Mouse (Mus musculus) liver, embryonic 14.5 days (tissue): ENCODE results near the gene Cchcr1. TPM values are rescaled to one million over a fixed set of nuclear protein-coding genes. Genes with fewer than 3 reads are reported as not detected.
"Not testable (repeated sequence)": the region's sequence is repeated elsewhere in the genome, so short reads cannot be mapped to it uniquely, and the experiment has no call there.

Experiments
- ATAC-seq: fragments of 200-750 bp; cut with Nextera tagmentation; 2 replicates; pipeline ENCODE4 v1.8.0; 2017; ENCODE audit warnings: moderate number of reproducible peaks, mild to moderate bottlenecking, moderate library complexity; ENCODE audit not compliant: insufficient read depth
- DNase-seq, 3 experiments: peaks; one replicate each; pipeline ENCODE4 v3.0.0-alpha.2; 2012 to 2013; ENCODE audit warnings: low read depth in 3 of 3, low spot score in 3 of 3
- H3K27ac ChIP-seq: fragments of 300-500 bp; sonication (generic); 2 replicates; pipeline ENCODE4 v1.5.1; 2014; ENCODE audit warnings: moderate library complexity, mild to moderate bottlenecking, control low read depth, inconsistent platforms
- H3K27me3 ChIP-seq: fragments of 300-500 bp; sonication (generic); 2 replicates; pipeline ENCODE4 v1.6.1; 2014; ENCODE audit warnings: mild to moderate bottlenecking, low read length, moderate library complexity; ENCODE audit not compliant: control insufficient read depth, insufficient read depth
- H3K36me3 ChIP-seq: fragments of 300-500 bp; sonication (generic); replicated peaks from 2 replicates; pipeline ENCODE4 v1.6.1; 2014; ENCODE audit warnings: low read depth; ENCODE audit not compliant: control insufficient read depth, insufficient read depth
- H3K4me1 ChIP-seq, 2 experiments: fragments of 200-500 bp in 1 of 2; fragments of 300-500 bp in 1 of 2; sonication (generic) in 1 of 2; replicated peaks; 2 replicates each; pipeline ENCODE4 v1.6.1; 2012 to 2014; ENCODE audit warnings: antibody characterized with exemption in 1 of 2, inconsistent platforms in 1 of 2, low read length in 1 of 2; ENCODE audit not compliant: control insufficient read depth in 2 of 2, insufficient read depth in 2 of 2
- H3K4me2 ChIP-seq: fragments of 300-500 bp; sonication (generic); 2 replicates; pipeline ENCODE4 v1.6.1; 2014; ENCODE audit warnings: low read depth, mild to moderate bottlenecking, control low read depth, moderate library complexity
- H3K4me3 ChIP-seq, 2 experiments: fragments of 200-500 bp in 1 of 2; fragments of 300-500 bp in 1 of 2; sonication (generic) in 1 of 2; 2 replicates each; pipeline ENCODE4 v1.5.1; 2012 to 2014; ENCODE audit warnings: low read depth in 2 of 2, low read length in 2 of 2, mild to moderate bottlenecking in 2 of 2, control low read depth in 1 of 2, inconsistent platforms in 1 of 2, moderate library complexity in 1 of 2; ENCODE audit not compliant: insufficient read depth in 1 of 2
- H3K9ac ChIP-seq: fragments of 300-500 bp; sonication (generic); replicated peaks from 2 replicates; pipeline ENCODE4 v1.6.1; 2014; ENCODE audit warnings: mild to moderate bottlenecking, control low read depth, moderate library complexity
- H3K9me3 ChIP-seq: fragments of 300-500 bp; sonication (generic); 2 replicates; pipeline ENCODE4 v1.6.1; 2016; ENCODE audit warnings: low read length, mixed read lengths; ENCODE audit not compliant: control insufficient read depth
- CTCF ChIP-seq: IDR thresholded peaks from 2 replicates; pipeline ENCODE4 v1.5.1; 2016; ENCODE audit warnings: antibody characterized with exemption, low read depth, control low read depth
- EP300 ChIP-seq: IDR thresholded peaks from 2 replicates; pipeline ENCODE4 v1.6.1; 2016; ENCODE audit warnings: antibody characterized with exemption, low read depth
- WGBS: fragments of 180-500 bp; shearing (Covaris S2); extraction: QIAGEN DNeasy Blood & Tissue Kit; methylation state at CpG from one replicate; pipeline ENCODE4 v1.1.7; 2014; ENCODE audit not compliant: insufficient replicate concordance; 5-methylcytosine and 5-hydroxymethylcytosine counted together
- polyA plus RNA-seq, 2 experiments: library from polyadenylated mRNA; depleted of rRNA in 1 of 2; stranded (reverse) in 1 of 2; unstranded in 1 of 2; fragments of >200 nt; fragmentation: Nextera tagmentation in 1 of 2; extraction: Ambion mirVana in 1 of 2; gene quantifications; 2 replicates each; pipeline versions ENCODE4 v1.2.1 to v1.2.3; 2012 to 2014

The Cchcr1 gene
- polyA plus RNA-seq, 2 experiments, result 3.8 to 9.4 TPM

DNA sequence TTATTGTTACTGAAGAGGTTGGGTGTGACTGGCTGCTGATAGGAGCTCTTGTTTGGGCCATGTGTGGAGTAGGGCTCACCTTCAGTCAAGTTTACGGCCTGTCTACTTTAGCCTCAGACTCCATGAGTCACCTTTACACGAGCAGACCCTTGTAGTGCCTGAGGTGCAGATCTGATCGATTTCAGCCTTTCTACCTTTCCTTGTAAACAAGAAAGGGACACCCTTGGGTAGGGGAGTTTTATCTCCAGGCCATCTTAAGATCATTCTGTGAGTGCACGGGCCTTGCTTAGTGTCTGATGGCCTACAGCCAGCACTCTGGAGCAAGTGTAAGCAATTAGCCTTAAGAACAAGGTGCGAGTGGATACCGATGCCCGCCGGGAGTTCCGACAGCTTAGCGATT is 10.0 kb upstream of the Cchcr1 start:
- Histone ChIP-seq H3K27ac (no peak overlapping the region), H3K9ac (no peak overlapping the region), H3K4me1 (no peaks in the 10 kb centered on the region), H3K27me3 (peaks cover 14% of the 10 kb centered on the region), H3K36me3 (no peaks in the 10 kb centered on the region), H3K9me3 (no peaks in the 10 kb centered on the region), H3K4me2 (no peak overlapping the region), H3K4me3 (no peak overlapping the region)
- TF ChIP-seq CTCF, result no peak
- no peak for TF ChIP-seq EP300
- 16% methylated on average over 10 of the region's 10 CpGs for WGBS
- DNase-seq (no peak), ATAC-seq (no peak)

DNA sequence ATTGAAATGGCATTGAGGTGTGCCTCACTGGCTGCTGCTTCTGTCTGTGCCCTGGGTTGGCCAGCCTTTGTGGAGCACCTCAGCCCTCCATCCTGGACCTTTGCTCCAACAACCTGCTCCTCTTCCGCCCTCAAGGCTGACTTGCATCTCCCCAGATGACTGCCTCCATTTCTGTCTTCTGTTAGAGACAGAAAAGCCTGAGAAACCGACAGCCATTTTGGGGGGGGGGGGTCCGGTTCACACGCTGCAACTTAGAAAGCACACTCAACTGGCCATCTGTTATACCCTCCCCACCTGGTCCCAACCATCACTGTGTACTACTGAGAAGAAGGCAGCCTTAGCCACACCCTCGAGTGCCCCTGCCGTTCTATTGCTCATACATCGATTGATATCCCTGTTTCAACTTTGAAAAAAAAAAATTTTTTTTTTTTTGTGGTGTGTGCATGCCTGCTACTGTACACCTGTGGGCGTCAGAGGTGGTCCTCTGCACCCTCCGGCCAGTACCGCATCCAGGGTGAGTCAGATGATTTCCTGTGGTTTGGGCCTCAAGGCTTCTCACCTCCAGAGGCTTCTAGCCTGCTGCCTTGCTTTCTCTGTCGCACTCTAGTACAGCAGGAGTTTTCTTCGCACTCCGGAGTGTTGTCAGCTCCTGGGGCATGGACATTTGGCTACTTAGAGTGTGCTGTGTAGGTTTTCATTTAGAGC is 9.2 kb upstream of the Cchcr1 start:
- ATAC-seq (no peak), DNase-seq (no peak)
- 22% methylated on average over 13 of the region's 13 CpGs for whole genome bisulfite sequencing
- Histone ChIP-seq H3K4me1 (no peaks in the 10 kb centered on the region), H3K9ac (no peak overlapping the region), H3K4me3 (no peak overlapping the region), H3K36me3 (peaks cover 3% of the 10 kb centered on the region), H3K27ac (no peak overlapping the region), H3K27me3 (peaks cover 14% of the 10 kb centered on the region), H3K9me3 (no peaks in the 10 kb centered on the region), H3K4me2 (no peak overlapping the region)
- no peak for TF ChIP-seq CTCF
- TF ChIP-seq EP300, result no peak

DNA sequence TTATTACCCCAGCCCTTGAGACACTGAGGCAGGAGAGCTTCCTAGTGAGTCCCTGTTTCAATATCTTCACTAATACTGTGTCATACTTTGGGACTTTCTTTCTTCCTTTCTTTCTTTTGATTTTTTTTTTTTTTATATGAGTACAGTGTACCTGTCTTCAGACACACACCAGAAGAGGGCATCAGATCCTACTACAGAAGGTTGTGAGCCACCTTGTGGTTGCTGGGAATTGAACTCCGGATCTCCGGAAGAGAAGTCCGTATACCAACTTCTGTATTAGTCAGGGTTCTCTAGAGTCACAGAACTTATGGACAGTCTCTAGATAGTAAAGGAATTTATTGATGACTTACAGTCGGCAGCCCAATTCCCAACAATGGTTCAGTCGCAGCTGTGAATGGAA is 8.6 kb upstream of the Cchcr1 start:
- not testable (repeated sequence) for H3K4me1 ChIP-seq, ATAC-seq, H3K4me2 ChIP-seq, H3K4me3 ChIP-seq, H3K36me3 ChIP-seq, DNase-seq, H3K9ac ChIP-seq, H3K27ac ChIP-seq, H3K9me3 ChIP-seq
- 47% methylated on average over 5 of the region's 5 CpGs for WGBS
- peaks cover 14% of the 10 kb centered on the region for H3K27me3 ChIP-seq

DNA sequence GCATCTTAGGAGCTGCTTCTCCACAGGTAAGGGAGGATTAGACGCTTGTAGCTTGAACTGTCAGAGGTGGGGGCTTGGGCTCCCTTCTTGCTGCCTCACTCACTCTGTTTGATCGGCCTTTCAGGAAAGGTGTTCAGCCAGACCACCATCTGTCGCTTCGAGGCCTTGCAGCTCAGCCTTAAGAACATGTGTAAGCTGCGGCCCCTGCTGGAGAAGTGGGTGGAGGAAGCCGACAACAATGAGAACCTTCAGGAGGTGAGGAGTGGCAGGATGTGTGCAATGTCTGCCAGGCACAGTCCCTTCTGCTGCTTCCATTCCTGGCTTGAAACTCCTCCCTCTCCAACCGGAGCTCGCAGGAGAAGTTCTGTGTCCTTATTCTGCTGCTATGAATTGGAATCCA is 7.6 kb upstream of the Cchcr1 start:
- peaks cover 14% of the 10 kb centered on the region for H3K27me3 ChIP-seq
- ATAC-seq, result no peak
- no peak for DNase-seq

DNA sequence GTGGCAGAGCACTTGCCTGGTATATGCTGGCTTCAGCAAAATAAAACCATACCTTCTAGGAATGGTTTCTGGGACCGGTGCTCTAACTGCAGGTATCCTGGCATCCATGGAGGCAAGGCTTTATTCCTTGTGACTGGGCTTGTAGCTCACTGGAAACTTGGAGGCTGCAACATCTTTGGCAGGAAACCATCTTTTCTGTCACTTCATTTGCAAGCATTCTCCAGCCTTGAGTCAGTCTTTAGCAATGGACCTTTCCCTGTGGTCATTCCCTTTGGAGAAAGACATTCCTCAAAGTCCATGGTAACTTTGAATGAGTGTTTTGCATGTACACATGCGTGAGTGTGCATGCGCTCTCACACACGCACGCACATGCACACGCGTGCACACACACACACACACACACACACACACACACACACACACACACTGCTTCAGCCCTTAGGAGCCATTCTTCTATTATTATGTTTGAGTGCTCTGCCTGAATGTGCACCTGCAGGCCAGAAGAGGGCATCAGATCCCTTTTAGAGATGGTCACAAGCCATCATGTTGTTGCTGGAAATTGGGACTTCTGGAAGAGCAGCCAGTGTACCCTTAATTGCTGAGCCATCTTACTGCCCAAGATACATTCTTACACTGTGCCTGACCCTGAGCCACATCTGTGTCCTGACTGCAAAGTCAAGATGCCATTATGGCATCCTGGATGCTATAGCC is 3.8 kb upstream of the Cchcr1 start:
- DNase-seq, result no peak
- Histone ChIP-seq H3K27me3 (peaks cover under 1% of the 10 kb centered on the region; the same call in 1 of the 2 replicates), H3K4me1 (peaks cover 5 to 16% of the 10 kb centered on the region in 2 experiments), H3K4me3 (no peak overlapping the region), H3K27ac (no peak overlapping the region), H3K9me3 (no peaks in the 10 kb centered on the region), H3K4me2 (no peak overlapping the region), H3K36me3 (peaks cover 10% of the 10 kb centered on the region), H3K9ac (no peak overlapping the region)
- peak; percentile 58 for TF ChIP-seq CTCF
- no peak for TF ChIP-seq EP300
- WGBS, result 86% methylated on average over 7 of the region's 7 CpGs
- ATAC-seq, result no peak

More for the DNA sequence above, 7.6 kb upstream of the Cchcr1 start:
- no peak overlapping the region for H3K4me2 ChIP-seq
- TF ChIP-seq EP300, result no peak
- TF ChIP-seq CTCF, result peak; percentile 44; the same call in 1 of the 2 replicates
- H3K4me3 ChIP-seq, result no peak overlapping the region
- H3K9me3 ChIP-seq, result no peaks in the 10 kb centered on the region
- H3K36me3 ChIP-seq, result peaks cover 10% of the 10 kb centered on the region
- no peak overlapping the region for H3K9ac ChIP-seq
- no peak overlapping the region for H3K27ac ChIP-seq
- no peaks in the 10 kb centered on the region for H3K4me1 ChIP-seq
- 17% methylated on average over 8 of the region's 8 CpGs for WGBS
